Mouse (Mus musculus) kidney, adult 18-20 months (tissue): ENCODE measurements around the gene Btnl10.

Source experiments
- DNase-seq: peaks from one replicate; pipeline ENCODE4 v3.0.0; 2021

Btnl10 gene

DNA sequence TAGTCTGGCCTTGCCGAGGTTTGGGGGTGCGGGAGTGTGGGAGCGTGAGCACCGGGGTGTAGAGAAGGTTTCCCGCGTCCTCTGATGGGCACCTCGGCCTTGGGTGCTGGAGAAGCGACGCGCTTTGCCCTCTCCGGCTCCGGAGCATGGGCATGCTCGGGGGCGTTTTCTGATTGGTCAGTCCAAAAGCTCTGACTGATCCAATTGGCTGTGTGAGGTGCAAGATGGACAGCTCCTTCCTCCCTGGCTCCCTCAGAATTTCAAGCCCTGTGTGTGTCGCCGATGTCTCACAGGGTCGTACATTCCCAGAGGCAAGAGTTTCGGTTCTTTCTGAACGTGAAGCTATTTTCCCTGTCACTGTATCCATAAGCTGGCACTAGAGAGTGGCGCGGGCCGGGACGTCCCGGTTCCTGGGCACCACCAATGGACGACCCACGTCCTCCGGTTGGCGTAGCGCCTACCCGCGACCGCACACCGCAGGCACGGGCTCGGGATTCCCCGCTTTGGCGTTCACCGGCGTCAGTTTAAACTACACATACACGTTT, 42.3 kb downstream of the Btnl10 start:
- peak; percentile 80 for DNase-seq

GRCm38 (mm10) chr11:58961364-58962177, 43.9 kb downstream of the Btnl10 start:
- no peak for DNase-seq

- peak; percentile 59 for DNase-seq
Observed at GRCm38 (mm10) chr11:58963543-58963942, 45.8 kb downstream of the Btnl10 start.

DNA sequence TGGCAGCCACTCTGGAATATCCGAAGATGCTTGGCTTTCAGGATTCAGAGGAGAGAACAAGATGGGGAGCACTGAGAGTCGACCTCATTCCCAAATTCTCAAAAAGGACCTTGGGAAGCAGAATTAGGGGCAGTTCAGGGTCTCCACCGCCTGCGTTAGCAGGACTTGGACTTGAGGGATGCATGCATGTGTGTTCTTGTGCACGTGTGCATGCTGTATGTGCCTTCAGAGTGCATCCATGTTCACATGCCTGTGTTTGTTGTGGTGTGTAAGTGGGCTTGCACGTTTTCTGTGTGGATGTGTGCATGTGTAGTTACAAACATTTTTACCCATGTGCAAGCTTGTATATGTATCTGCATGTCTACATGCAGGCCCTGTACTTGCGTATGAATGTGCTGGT, 46.5 kb downstream of the Btnl10 start:
- DNase-seq, result no peak

DNA sequence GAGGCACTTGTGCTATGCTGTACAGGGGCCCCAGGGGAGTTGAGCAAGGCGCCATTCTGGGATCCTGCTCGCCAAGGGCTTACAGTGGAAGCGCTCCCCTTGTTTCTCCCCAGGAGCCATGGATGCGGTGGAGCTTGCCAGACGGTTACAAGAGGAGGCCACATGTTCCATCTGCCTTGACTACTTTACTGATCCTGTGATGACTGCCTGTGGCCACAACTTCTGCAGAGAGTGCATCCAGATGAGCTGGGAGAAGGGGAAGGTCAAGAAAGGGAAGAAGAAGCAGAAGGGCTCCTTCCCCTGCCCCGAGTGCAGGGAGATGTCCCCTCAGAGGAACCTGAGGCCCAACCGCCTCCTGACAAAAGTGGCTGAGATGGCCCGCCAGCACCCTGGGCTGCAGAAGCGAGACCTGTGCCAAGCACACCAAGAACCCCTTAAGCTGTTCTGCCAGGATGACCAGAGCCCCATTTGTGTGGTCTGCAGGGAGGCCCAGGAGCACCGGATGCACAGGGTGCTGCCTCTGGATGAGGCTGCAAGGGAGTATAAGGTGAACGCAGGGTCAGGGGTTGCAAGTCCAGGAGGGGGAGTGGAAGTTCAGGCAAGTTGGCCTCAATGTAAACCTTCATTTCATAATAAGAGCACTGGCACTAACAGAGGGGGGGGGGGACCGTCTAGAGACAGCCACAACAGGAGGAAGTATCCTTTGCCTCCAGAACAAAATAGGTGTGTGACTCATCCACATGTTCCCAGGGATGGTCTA, 47.5 kb downstream of the Btnl10 start:
- no peak for DNase-seq

- DNase-seq, result peak; percentile 36
Observed at GRCm38 (mm10) chr11:58967346-58967745, 49.6 kb downstream of the Btnl10 start.

DNA sequence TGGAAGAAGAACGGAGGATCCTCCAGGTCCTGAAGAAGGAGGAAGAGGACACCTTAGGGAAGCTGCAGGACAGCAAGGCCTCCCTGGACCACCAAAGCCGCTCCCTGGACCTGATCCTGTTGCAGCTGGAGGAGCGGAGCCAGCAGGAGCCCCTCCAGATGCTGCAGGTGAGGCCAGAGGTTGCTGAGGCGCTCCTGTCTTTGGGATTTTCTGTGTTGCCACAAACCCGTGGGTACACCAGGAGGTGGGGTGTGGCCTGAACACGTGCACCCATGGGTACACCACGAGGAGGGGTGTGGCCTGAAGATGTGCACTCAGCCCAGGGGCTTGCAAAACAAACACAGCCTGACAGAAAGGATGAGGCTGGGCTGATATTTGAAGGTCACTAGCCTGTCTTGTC, 50.8 kb downstream of the Btnl10 start:
- no peak for DNase-seq

DNA sequence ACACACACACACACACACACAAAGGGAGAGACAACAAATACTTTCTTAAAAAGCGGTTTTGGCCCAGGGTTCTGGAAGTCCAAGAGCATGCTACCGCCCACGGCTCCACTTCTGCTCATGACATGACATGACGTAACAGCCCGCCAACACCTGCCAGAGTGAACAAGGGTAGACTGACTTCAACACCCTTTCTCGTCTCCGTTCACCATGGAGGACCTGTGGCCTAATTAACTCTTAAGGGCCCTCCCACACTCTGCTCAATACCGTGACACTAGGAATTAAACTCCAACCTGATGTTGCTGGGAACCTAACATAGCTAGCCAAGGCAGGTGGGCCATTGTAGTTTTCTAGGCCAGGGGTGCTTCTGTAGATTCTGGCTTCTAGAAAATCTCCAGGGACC, 51.3 kb downstream of the Btnl10 start:
- DNase-seq, result no peak

DNA sequence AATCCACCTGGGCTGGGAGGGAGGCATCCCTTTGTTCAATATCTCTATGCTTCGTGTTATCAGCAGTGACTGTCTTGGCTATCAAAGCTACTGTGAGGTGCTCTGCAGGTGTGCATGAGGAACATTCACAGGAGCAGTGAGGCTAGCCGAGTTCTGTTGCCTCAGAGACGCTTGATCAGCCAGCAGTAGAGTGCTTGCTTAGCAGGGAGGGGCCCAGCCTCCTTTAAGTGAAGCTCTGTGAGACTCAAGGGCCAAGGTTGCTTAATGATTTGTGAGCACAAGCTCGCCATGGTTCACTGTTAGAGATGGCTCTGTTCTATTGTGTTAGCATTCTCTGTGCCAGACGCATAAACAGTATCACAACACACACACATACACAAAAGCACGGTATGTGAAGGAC, 52.0 kb downstream of the Btnl10 start:
- DNase-seq, result peak; percentile 50

DNA sequence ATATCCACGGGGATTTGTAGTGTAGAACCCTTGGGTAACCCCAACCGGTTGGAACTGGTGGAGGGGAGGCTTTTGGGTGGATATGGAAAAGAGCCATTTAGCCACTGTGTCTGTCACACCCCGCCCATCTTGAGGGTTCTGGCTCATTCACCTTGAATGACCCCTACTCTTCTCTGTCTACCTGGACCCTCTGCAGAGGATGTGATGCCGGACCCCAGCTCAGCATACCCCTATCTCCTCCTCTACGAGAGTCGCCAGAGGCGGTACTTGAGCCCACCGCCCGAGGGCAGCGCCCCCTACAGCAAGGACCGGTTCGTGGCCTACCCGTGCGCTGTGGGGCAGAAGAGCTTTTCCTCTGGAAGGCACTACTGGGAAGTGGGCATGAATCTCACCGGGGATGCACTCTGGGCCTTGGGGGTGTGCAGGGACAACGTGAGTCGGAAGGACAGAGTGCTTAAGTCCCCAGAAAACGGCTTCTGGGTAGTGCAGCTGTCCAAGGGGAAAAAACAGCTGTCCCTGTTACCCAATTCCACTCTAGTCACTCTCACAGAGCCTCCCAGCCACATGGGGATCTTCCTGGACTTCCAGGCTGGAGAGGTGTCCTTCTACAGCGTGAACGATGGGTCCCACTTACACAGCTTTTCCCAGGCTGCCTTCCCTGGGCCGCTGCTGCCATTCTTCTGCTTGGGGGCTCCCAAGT, 53.3 kb downstream of the Btnl10 start:
- DNase-seq, result no peak

DNA sequence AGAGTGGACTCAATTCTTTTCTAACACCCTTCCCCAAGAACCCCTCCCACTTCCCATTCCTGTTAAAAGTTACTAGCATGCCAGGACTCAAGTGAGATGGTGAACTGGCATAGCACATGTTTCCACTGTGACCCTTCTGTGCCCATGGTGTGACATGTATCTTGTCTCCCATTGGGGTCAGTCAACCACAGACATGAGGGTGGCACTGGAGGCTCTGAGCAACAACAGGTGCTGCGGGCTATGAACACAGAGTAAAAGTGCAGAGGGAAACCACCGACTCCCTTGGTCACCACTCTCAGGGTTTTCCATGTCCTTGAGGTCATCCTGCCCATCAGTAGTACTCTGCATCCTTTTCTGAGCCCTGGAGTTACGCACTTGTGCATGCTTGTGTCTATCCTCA, 54.1 kb downstream of the Btnl10 start:
- DNase-seq, result no peak

DNA sequence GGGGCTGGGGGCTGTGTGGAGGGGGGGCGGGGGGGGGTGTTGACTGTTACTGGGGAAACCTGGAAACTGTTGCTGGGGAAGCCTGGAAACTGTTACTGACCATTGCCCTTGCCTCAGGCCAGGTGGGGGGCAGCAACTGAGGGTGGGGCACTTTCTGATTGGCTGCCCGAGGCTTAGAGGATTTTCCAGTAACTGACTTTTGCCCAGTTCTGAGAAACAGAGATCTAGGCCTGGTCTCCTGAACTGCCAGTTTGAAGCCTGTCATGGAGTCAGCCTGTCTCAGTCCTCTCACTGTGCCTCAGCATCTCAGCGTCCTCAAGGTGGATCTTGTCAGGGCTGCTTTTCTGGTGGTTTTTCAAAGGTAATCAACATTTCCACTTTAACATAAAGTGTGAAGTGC, 56.7 kb downstream of the Btnl10 start:
- no peak for DNase-seq
